Mouse (Mus musculus) stomach, postnatal 0 days (tissue): ENCODE results near the gene Ptma.

Experiments used
- CTCF ChIP-seq: IDR thresholded peaks from 2 replicates; pipeline ENCODE4 v1.5.1; 2016; ENCODE audit warnings: antibody characterized with exemption, low read depth, mild to moderate bottlenecking, moderate library complexity
- EP300 ChIP-seq: optimal IDR thresholded peaks from 2 replicates; pipeline ENCODE3; 2016; ENCODE audit warnings: antibody characterized with exemption

- peak; percentile 64 for TF ChIP-seq CTCF
- no peak for TF ChIP-seq EP300
These were observed 11.9 kb downstream of the Ptma start for GRCm38 (mm10) chr1:86538383-86538782.
